Mouse (Mus musculus): ENCODE results near the gene Macrod2. TPM values are rescaled to one million over a fixed set of nuclear protein-coding genes. Genes with fewer than 3 reads are reported as not detected.

Gene Macrod2
- polyA plus RNA-seq, 1 experiment from 2014 or later, result 31.9 TPM

DNA sequence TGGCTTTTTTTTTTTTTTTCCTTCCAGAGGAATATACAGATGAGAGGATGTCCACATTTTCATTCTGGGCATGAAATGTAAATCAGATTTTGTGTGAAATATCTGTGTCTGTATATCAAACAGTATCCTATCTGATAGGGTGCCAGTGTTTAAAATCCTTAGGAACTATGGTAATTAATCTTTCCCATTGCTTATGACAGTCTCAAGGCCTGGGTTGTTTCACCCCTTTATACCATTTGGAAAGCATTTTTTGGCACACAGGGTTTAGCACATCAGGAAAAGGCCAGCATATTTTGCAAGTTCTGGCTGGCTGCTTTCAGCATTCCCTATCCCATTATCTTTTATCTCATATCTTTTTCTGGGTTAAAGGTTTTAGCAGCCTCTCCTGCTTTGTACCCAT is 1021.3 kb downstream of the Macrod2 start:
- Histone ChIP-seq H3K4me3 (ENCODE audit: low read depth, low read length) (no peak overlapping the region), H3K36me3 (ENCODE audit: control insufficient read depth, insufficient read depth, low read length) (no peaks in the 10 kb centered on the region), H3K4me2 (replicated peaks; ENCODE audit: low read depth) (no peak overlapping the region), H3K27me3 (ENCODE audit: control insufficient read depth, insufficient read depth, low read length) (no peaks in the 10 kb centered on the region), H3K4me1 (replicated peaks; ENCODE audit: control insufficient read depth, insufficient read depth) (no peaks in the 10 kb centered on the region), H3K9ac (ENCODE audit: low read length) (no peak overlapping the region), H3K27ac (replicated peaks) (no peak overlapping the region), H3K9me3 (ENCODE audit: control insufficient read depth, low read length) (no peaks in the 10 kb centered on the region)
- no peak for TF ChIP-seq CTCF (IDR thresholded peaks at IDR 0.05; ENCODE audit: low read depth)
- TF ChIP-seq EP300 (optimal IDR thresholded peaks at IDR 0.05), result no peak
- DNase-seq (ENCODE audit: low spot score), result no peak
- ATAC-seq (ENCODE audit: low FRiP score, low TSS enrichment), result no peak

DNA sequence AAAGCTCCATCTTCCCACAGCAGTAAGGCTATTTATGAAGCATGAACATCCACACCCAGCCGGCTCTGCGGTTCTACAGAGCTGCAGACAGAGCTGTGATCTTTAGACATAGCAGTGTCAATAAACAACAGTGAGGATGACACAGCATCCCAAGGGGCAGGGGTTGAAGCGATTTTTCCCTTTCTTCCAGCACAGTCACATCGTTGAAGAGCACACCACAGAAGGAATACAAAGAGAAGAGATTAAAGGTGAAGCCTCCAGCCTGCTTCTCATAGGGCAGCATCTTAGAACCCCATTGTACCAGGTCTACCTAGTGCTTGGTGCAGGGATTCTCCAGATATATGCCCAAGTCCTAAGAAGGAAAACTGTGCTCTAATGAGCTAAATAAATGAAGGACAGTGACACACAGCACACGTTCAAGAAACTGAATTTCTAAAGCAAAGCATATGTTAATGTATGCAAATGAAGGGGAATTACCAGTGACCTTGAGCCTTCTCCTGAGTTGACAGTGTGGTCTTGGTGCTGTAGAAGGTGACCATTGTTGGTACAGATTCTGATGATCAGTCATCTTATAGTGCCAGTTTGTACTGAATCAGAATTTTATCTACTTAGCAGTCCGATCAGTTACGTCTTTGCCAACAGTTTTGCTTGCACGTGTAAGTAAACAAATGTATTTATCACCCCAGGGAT is 1021.9 kb downstream of the Macrod2 start:
- H3K27ac ChIP-seq (replicated peaks), result no peak overlapping the region
- no peak overlapping the region for H3K4me2 ChIP-seq (replicated peaks; ENCODE audit: low read depth)
- H3K27me3 ChIP-seq (ENCODE audit: control insufficient read depth, insufficient read depth, low read length), result no peaks in the 10 kb centered on the region
- WGBS, result 52% methylated on average over 8 of the region's 8 CpGs
- DNase-seq (ENCODE audit: low spot score) (no peak), ATAC-seq (ENCODE audit: low FRiP score, low TSS enrichment) (no peak)
- H3K4me3 ChIP-seq (ENCODE audit: low read depth, low read length), result no peak overlapping the region
- H3K9ac ChIP-seq (ENCODE audit: low read length), result no peak overlapping the region
- TF ChIP-seq EP300 (optimal IDR thresholded peaks at IDR 0.05) (no peak), CTCF (IDR thresholded peaks at IDR 0.05; ENCODE audit: low read depth) (no peak)
- H3K4me1 ChIP-seq (replicated peaks; ENCODE audit: control insufficient read depth, insufficient read depth), result no peaks in the 10 kb centered on the region
- no peaks in the 10 kb centered on the region for H3K9me3 ChIP-seq (ENCODE audit: control insufficient read depth, low read length)
- H3K36me3 ChIP-seq (ENCODE audit: control insufficient read depth, insufficient read depth, low read length), result no peaks in the 10 kb centered on the region

DNA sequence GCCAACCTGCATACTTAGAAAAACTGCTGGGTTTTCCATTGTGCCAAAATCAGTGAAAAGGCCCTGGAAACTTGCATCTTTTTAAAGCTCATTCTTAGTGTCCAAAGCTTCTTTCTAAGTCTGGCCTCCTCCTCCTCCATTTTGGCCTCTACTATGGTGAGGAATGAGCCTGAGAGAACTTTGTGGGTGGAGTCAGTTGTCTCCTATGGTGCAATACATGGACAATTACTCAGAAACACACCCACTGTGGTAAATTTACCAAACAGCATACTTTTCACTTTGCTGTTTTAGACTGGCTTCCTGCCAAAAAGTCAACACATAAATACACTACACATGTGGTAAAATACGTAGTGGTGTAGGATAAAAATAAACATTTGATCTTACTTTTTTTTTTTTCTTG is 1024.7 kb downstream of the Macrod2 start:
- Histone ChIP-seq H3K27ac (replicated peaks) (no peak overlapping the region), H3K4me3 (ENCODE audit: low read depth, low read length) (no peak overlapping the region), H3K36me3 (ENCODE audit: control insufficient read depth, insufficient read depth, low read length) (no peaks in the 10 kb centered on the region), H3K27me3 (ENCODE audit: control insufficient read depth, insufficient read depth, low read length) (no peaks in the 10 kb centered on the region), H3K4me1 (replicated peaks; ENCODE audit: control insufficient read depth, insufficient read depth) (no peaks in the 10 kb centered on the region), H3K4me2 (replicated peaks; ENCODE audit: low read depth) (no peak overlapping the region), H3K9me3 (ENCODE audit: control insufficient read depth, low read length) (no peaks in the 10 kb centered on the region), H3K9ac (ENCODE audit: low read length) (no peak overlapping the region)
- DNase-seq (ENCODE audit: low spot score) (no peak), ATAC-seq (ENCODE audit: low FRiP score, low TSS enrichment) (no peak)
- TF ChIP-seq EP300 (optimal IDR thresholded peaks at IDR 0.05), result no peak
- no peak for TF ChIP-seq CTCF (IDR thresholded peaks at IDR 0.05; ENCODE audit: low read depth)
- 24% methylated on average over 1 of the region's 1 CpGs for WGBS

DNA sequence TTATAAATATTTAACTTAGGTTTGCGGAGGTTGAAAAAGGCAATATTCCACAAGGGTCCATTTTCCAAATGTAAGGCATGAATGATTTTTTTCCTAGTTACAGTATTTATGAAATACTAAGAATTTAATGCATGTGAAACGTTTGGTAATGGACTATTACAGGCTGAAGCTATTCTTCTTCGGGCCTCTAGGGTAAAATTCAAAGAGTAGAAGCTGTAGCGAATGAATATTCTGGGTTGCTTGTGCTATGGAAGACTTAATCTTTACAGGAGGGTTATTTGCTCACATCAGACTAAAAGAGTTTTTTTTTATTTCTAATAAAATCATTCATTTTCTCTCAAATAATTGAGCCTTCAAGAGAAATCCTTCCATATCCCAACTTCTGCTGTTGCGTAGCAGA is 1039.0 kb downstream of the Macrod2 start:
- Histone ChIP-seq H3K9me3 (ENCODE audit: control insufficient read depth, low read length) (no peaks in the 10 kb centered on the region), H3K27ac (replicated peaks) (no peak overlapping the region), H3K4me3 (ENCODE audit: low read depth, low read length) (no peak overlapping the region), H3K4me1 (replicated peaks; ENCODE audit: control insufficient read depth, insufficient read depth) (no peaks in the 10 kb centered on the region), H3K36me3 (ENCODE audit: control insufficient read depth, insufficient read depth, low read length) (no peaks in the 10 kb centered on the region), H3K9ac (ENCODE audit: low read length) (no peak overlapping the region), H3K4me2 (replicated peaks; ENCODE audit: low read depth) (no peak overlapping the region), H3K27me3 (ENCODE audit: control insufficient read depth, insufficient read depth, low read length) (no peaks in the 10 kb centered on the region)
- ATAC-seq (ENCODE audit: low FRiP score, low TSS enrichment) (no peak), DNase-seq (ENCODE audit: low spot score) (no peak)
- 69% methylated on average over 5 of the region's 5 CpGs for WGBS
- TF ChIP-seq EP300 (optimal IDR thresholded peaks at IDR 0.05) (no peak), CTCF (IDR thresholded peaks at IDR 0.05; ENCODE audit: low read depth) (no peak)

DNA sequence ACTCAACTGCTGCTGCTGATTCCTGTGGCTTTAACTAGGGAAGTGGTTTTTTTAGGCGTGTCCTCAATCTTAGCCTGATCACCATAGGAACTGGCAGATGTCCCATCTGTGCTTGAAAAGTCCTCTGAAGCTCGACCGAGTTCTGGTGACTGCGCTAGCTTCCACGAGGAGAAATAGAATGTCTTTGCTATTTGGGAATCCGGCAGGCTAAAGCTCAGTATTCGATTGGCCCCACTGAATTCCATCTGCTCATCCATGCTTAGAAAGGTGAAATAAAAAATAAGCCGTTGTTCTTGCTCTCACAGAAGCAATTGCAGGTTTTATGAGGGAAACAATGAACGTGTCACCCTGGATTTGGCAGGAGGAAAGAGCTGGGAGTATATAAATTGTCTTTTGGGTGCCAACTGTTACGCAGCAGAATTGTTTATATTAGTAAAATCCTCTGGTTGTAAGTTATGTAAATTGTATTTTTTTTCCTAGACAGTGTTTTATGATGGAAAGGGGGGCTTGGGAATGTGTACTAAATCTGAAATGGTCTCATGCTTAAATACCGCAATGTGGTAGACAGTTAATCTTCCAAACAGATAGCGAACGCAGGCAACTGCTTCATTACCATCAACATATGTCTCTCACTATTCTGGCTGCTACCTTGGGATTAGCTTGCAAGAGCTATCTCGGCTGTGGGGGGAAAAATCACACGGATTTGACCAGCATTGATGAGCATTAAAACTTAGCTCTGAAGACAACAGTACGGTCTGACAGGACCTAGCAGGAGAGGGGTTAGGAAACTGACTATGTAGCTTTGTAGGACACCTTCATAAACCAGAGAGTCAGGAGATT is 1039.8 kb downstream of the Macrod2 start:
- no peaks in the 10 kb centered on the region for H3K36me3 ChIP-seq (ENCODE audit: control insufficient read depth, insufficient read depth, low read length)
- H3K4me2 ChIP-seq (replicated peaks; ENCODE audit: low read depth), result peak overlapping the region; percentile 38
- 41% methylated on average over 16 of the region's 16 CpGs for WGBS
- H3K9ac ChIP-seq (ENCODE audit: low read length), result no peak overlapping the region
- H3K27me3 ChIP-seq (ENCODE audit: control insufficient read depth, insufficient read depth, low read length), result no peaks in the 10 kb centered on the region
- H3K4me1 ChIP-seq (replicated peaks; ENCODE audit: control insufficient read depth, insufficient read depth), result no peaks in the 10 kb centered on the region
- DNase-seq (ENCODE audit: low spot score) (no peak), ATAC-seq (ENCODE audit: low FRiP score, low TSS enrichment) (no peak)
- no peak for TF ChIP-seq EP300 (optimal IDR thresholded peaks at IDR 0.05)
- TF ChIP-seq CTCF (IDR thresholded peaks at IDR 0.05; ENCODE audit: low read depth), result no peak
- no peaks in the 10 kb centered on the region for H3K9me3 ChIP-seq (ENCODE audit: control insufficient read depth, low read length)
- no peak overlapping the region for H3K4me3 ChIP-seq (ENCODE audit: low read depth, low read length)
- H3K27ac ChIP-seq (replicated peaks), result no peak overlapping the region

DNA sequence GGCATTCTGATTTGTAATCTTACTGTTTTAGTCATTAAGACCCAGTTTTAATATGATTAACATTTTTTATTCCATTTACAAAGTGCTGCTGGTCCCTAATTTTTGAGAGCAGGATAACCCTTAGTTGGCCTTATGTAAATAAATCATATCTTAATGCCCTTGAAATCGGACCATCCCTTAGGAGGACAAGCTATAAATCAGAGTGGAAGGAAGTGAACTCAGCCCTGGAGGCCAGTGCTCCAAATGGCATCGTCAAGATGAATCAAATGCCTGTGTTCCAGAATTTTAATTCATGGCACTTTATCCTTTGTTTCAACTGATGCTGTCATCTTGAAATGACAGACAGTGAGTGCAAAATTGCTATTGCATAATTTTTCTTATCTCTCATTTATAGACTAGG is 1046.8 kb downstream of the Macrod2 start:
- ATAC-seq (ENCODE audit: low FRiP score, low TSS enrichment), result no peak
- Histone ChIP-seq H3K4me2 (replicated peaks; ENCODE audit: low read depth) (no peak overlapping the region), H3K27ac (replicated peaks) (no peak overlapping the region), H3K36me3 (ENCODE audit: control insufficient read depth, insufficient read depth, low read length) (no peaks in the 10 kb centered on the region), H3K9ac (ENCODE audit: low read length) (no peak overlapping the region), H3K4me1 (replicated peaks; ENCODE audit: control insufficient read depth, insufficient read depth) (no peaks in the 10 kb centered on the region), H3K4me3 (ENCODE audit: low read depth, low read length) (no peak overlapping the region), H3K9me3 (ENCODE audit: control insufficient read depth, low read length) (no peaks in the 10 kb centered on the region), H3K27me3 (ENCODE audit: control insufficient read depth, insufficient read depth, low read length) (no peaks in the 10 kb centered on the region)
- 48% methylated on average over 2 of the region's 2 CpGs for WGBS
- no peak for TF ChIP-seq CTCF (IDR thresholded peaks at IDR 0.05; ENCODE audit: low read depth)
- no peak for TF ChIP-seq EP300 (optimal IDR thresholded peaks at IDR 0.05)
- no peak for DNase-seq (ENCODE audit: low spot score)

Data from stomach, postnatal 0 days (tissue).